Mouse (Mus musculus) B cell, adult 62 days (primary cell): Measurements from ENCODE around the gene Cdk17. TPM values are rescaled to one million over a fixed set of nuclear protein-coding genes. Genes with fewer than 3 reads are reported as not detected.

ENCODE experiments used
- total RNA-seq: library from RNA; stranded (reverse); gene quantifications from 4 replicates; pipeline ENCODE4 v1.2.4, GENCODE M21; 2023

The Cdk17 gene
- total RNA-seq = 68.8 to 88.6 TPM (median 69.4 TPM) in 4 replicates

DNA sequence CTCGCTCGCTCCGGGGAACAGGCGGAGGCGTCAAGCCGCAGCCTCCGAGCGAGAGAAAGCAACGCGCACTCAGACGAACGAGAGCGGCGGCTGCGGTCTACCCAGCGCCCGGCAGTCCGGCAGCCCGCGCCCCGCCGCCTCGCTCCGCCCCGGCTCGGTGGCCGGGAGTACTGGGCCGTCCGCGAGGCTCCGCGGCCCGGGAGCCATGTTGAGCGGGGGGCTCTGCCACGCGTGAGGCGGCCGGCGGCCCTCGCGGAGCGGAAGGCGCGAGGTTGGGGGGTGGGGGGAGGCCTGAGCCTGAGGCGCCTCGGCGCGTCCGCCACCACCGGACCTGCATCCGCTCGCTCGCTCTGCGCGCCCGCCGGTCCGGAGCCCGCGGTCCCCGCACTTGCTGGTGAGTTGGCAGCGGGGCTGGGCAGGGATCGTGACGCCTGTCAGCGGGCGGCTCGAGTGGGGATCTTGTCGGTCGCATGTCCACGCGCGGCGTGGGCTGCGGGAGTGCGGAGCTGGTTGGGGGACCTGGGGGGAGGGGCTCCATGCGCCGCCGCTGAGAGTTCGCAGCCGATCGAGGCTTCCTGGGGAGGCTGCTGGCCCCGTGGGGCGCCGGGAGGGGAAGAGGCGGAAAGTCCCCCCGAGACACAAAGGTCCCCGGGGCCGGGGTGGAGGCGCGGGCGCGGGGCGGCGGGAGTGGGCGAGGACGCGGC is at the start of gene Cdk17:
Gene Cdk17 (plus strand): TSS at position 69 of the 704 bp plus-strand sequence.

GRCm38 (mm10) chr10:93310721-93311411 is 150.2 kb downstream of the Cdk17 start, which contains the start of gene Elk3:
Gene Elk3 (minus strand): TSS chr10:93311135.

Other genes starting within 250 kb of the Cdk17 start
- gene Cfap54, start 79.3 kb upstream of the Cdk17 start, total RNA-seq = not detected in 4 replicates
- gene Elk3, start 150.3 kb downstream of the Cdk17 start, total RNA-seq = 61.8 to 76.1 TPM (median 66.4 TPM) in 4 replicates